Mouse (Mus musculus) cerebellum, adult 2 months (tissue): Measurements from ENCODE around the gene Gata2. TPM values are rescaled to one million over a fixed set of nuclear protein-coding genes. Genes with fewer than 3 reads are reported as not detected.

Experiments
- DNase-seq, 2 experiments: peaks; one replicate each; pipeline ENCODE4 v3.0.0; 2021
- H3K27ac ChIP-seq: fragments of 200-500 bp; 2 replicates; pipeline ENCODE4 v1.5.1; 2012; ENCODE audit warnings: low read length, control low read depth, inconsistent platforms; ENCODE audit not compliant: insufficient read depth
- H3K27me3 ChIP-seq: fragments of 200-500 bp; 2 replicates; pipeline ENCODE4 v1.6.1; 2012; ENCODE audit warnings: inconsistent platforms, mild to moderate bottlenecking, low read length, moderate library complexity; ENCODE audit not compliant: control insufficient read depth, insufficient read depth
- H3K4me1 ChIP-seq: fragments of 200-500 bp; 2 replicates; pipeline ENCODE4 v1.6.1; 2011; ENCODE audit warnings: low read length; ENCODE audit not compliant: control insufficient read depth, insufficient read depth
- H3K4me3 ChIP-seq: fragments of 200-500 bp; replicated peaks from 2 replicates; pipeline ENCODE3; 2011; ENCODE audit warnings: mild to moderate bottlenecking, low read depth, low read length, control low read depth; ENCODE audit not compliant: insufficient read depth
- CTCF ChIP-seq: fragments of 200-500 bp; IDR thresholded peaks from 2 replicates; pipeline ENCODE4 v1.5.1; 2011; ENCODE audit warnings: low read depth, mild to moderate bottlenecking, control low read depth, low read length, moderate library complexity, borderline replicate concordance; ENCODE audit not compliant: insufficient read depth
- POLR2A ChIP-seq: fragments of 200-500 bp; IDR thresholded peaks from 2 replicates; pipeline ENCODE4 v1.6.1; 2011; ENCODE audit warnings: low read length, control low read depth, borderline replicate concordance; ENCODE audit not compliant: insufficient read depth
- WGBS: fragments of 180-500 bp; shearing (Covaris S2); methylation state at CpG from one replicate; pipeline ENCODE4 v1.1.7; 2018; 5-methylcytosine and 5-hydroxymethylcytosine counted together
- polyA plus RNA-seq: library from polyadenylated mRNA; depleted of rRNA; stranded (reverse); fragments of >200 nt; gene quantifications from 2 replicates; pipeline ENCODE4 v1.2.3, GENCODE M21; 2012

The Gata2 gene
- polyA plus RNA-seq, 1 experiment = 6.6 TPM

DNA sequence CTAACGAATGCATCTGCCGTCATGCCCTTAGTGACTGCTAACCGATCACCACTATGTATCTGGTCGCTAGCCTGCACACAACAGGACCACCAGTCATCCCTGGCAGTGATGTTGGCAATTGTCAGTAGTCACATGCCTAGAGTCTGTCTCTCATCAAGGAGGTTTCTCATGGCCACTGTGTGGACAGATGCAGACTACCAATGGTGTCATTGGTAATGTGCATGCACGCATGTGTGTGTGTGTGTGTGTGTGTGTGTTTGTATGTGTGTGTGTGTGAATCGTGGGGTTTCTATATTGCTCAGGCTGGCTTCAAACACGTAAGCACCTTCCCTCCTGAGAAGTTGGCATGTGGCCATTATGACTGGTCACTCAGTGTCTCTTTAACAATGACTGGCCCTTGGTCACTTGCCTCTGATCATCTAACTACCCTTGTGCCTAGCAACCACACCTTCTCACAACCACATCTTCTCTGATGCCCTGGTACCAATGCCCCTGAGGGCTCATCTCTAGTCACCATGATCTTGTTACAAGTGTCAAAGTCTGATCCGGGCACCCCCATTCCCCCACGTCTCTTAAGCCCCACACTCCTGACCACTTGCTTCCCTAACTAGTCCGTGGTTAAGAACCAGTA is 13.8 kb downstream of the Gata2 start:
- TF ChIP-seq POLR2A (no peak), CTCF (no peak)
- WGBS = 71% methylated on average over 10 of the region's 10 CpGs
- H3K4me3 ChIP-seq = no peak overlapping the region
- no peak overlapping the region for H3K27ac ChIP-seq
- no peaks in the 10 kb centered on the region; the same call in 1 of the 2 replicates for H3K27me3 ChIP-seq
- no peak for DNase-seq
- H3K4me1 ChIP-seq = no peaks in the 10 kb centered on the region

DNA sequence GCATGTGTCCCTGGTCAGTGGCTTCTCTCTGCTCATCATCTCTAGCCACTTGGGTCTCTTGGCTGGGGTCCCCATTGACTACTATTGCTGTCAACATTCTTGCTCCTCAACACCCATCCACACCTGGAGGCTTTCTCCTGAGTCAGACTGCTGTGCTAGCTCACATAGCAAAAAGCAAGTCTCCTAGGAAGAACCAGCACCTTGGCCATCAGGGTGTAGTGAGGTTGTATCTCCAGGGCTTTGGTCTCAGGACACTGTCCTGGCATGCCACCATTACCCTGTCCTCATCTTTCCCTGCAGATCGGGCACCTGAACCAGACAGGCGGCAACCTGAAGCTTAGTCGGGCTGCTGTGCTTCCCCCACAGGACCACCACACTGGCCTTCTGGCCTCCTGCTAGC is 14.6 kb downstream of the Gata2 start:
- TF ChIP-seq CTCF (no peak), POLR2A (no peak)
- no peak overlapping the region for H3K4me3 ChIP-seq
- H3K27me3 ChIP-seq = no peaks in the 10 kb centered on the region; the same call in 1 of the 2 replicates
- 93% methylated on average over 3 of the region's 3 CpGs for WGBS
- H3K4me1 ChIP-seq = no peaks in the 10 kb centered on the region
- DNase-seq = no peak
- no peak overlapping the region for H3K27ac ChIP-seq

DNA sequence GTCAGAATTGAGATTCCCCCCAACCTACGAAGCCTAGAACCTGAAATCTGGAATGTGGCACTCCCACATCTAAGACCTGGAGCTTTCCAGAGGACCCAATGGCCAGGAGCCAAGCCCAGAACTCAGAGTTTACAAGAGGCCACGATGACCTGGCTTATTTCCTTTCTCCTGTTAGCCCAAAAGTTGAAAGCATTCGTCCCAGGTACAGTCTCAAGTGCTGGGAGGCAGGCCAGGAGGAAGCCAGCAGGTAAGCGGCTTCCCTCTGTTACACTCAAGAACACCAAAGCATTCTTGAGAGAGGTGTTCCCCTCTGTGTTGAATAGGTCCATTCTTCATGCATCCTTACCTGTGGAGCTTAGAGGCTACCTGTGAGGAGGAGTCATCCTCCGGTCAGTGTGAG is 15.8 kb downstream of the Gata2 start:
- TF ChIP-seq CTCF (no peak), POLR2A (no peak)
- H3K4me3 ChIP-seq = no peak overlapping the region
- H3K4me1 ChIP-seq = no peaks in the 10 kb centered on the region
- H3K27me3 ChIP-seq = no peaks in the 10 kb centered on the region
- DNase-seq = no peak
- WGBS = 82% methylated on average over 5 of the region's 5 CpGs
- H3K27ac ChIP-seq = no peak overlapping the region

DNA sequence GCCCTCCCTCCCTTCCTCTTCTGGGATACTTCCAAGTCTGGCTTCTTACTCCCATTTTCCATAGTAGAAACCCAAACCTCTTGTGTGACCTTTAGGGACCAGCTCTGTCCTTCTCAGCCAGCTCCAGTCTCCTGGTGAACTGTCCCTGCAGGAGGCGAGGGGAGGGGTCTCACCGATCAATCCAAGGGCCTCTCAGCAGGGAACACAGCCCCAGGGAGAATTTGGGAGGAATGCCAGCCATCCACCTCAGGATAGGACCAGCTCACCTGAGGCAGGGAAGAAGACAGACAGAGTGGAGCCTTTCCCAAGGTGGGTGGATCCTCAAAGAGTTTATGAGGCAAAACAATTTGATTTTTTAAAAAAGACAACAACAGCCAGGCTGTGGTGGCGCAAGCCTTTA is 16.5 kb downstream of the Gata2 start:
- WGBS = 54% methylated on average over 3 of the region's 3 CpGs
- DNase-seq = no peak
- TF ChIP-seq CTCF (no peak), POLR2A (no peak)

DNA sequence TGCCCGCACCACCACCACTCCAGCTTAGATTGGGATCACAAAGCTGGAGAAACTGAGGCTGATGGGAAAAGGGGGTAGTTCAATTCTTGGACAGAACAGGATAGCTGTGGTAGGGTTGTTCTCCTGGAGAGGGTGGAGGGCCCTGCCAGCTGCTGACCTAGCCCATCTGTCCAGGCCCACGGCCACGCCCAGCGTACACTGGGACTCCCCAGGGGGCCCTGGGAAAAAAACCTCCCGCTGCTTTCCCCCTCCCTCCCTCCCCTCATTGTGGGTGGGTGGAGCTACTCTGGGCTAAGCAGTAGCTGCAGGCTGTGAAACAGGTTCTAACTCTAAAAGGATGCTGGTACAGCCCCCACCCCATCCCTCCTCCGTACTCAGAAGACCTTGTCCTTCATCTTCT is 22.1 kb downstream of the Gata2 start:
- no peak overlapping the region for H3K4me3 ChIP-seq
- TF ChIP-seq CTCF (no peak), POLR2A (no peak)
- H3K27ac ChIP-seq = no peak overlapping the region
- no peaks in the 10 kb centered on the region for H3K27me3 ChIP-seq
- no peak for DNase-seq
- H3K4me1 ChIP-seq = 0 out of 2 replicates have a peak, but pooled peaks cover 2% of the 10 kb centered on the region
- 50% methylated on average over 6 of the region's 6 CpGs for WGBS

More for the DNA sequence above, 16.5 kb downstream of the Gata2 start:
- Histone ChIP-seq H3K27ac (no peak overlapping the region), H3K4me3 (no peak overlapping the region), H3K27me3 (no peaks in the 10 kb centered on the region), H3K4me1 (no peaks in the 10 kb centered on the region)

DNA sequence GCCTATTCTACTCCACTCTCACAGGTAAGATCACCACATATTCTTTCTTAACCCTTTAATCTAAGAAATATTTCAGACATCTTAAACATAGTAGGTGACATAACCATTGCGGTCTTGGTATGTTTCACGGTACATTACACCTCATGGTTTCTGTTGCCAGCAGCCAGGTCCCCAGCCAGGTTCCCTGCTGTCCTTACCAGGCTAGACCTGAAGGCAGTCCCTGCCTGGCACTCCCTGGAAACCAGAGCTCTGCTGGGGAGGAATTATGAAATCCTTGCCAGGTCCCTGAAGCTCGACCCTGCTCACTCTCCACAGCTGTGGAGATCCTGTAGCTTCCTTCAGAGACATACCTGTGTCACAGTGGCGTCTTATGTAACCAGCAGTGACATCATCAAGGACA is 22.5 kb downstream of the Gata2 start:
- H3K4me3 ChIP-seq = no peak overlapping the region
- 0 out of 2 replicates have a peak, but pooled peaks cover 2% of the 10 kb centered on the region for H3K4me1 ChIP-seq
- DNase-seq = no peak
- WGBS = 36% methylated on average over 4 of the region's 4 CpGs
- no peak for TF ChIP-seq CTCF
- TF ChIP-seq POLR2A = no peak
- no peaks in the 10 kb centered on the region for H3K27me3 ChIP-seq
- H3K27ac ChIP-seq = no peak overlapping the region

DNA sequence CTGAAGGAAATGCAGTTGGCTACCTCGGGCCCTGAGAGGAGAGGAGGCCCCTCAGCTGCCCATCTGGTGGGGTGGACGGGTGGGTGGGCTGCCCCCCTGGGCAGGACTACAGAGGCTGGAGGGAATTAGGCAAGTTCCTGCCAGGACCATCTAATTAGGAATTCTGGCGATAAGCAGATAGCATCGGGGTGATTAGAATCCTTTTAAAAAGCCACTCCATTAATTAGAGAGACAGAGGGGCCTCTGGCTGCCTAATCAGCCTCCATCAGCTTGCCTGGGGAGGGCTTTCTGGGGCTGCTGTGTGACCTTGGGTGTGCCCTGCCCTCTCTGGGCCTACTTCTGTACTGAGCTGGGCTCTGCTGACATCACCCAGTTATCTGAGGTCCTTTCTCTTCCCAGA is 25.4 kb downstream of the Gata2 start:
- H3K27me3 ChIP-seq = no peaks in the 10 kb centered on the region
- TF ChIP-seq CTCF (no peak), POLR2A (no peak)
- H3K4me1 ChIP-seq = 0 out of 2 replicates have a peak, but pooled peaks cover 2% of the 10 kb centered on the region
- WGBS = 34% methylated on average over 4 of the region's 4 CpGs
- no peak overlapping the region for H3K27ac ChIP-seq
- H3K4me3 ChIP-seq = no peak overlapping the region
- DNase-seq = no peak

DNA sequence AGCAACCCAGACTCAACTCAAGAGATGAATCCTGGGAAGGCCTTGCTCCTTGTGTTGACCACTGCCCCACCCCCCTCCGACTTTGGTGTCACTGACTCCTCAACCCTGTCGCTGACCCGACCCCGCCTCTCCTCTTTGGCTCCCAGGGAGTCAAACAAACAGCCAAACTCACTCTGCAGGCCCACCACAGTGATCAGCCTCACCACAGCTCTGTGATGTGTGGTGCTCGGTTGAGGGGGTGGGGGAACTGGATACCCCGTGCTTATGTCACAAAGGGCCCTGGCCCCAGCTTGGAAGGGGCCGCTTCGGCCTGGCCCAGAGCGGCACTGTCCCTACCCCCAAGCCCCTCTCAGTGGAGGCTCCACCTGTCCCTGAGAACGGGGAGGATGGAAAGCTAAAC is 28.3 kb downstream of the Gata2 start, which contains the start of gene Dnajb8:
Gene Dnajb8, plus strand, starts transcription at position 301 of the 400 bp plus-strand sequence.
- no peak for TF ChIP-seq CTCF
- no peak for TF ChIP-seq POLR2A
- no peaks in the 10 kb centered on the region for H3K27me3 ChIP-seq
- no peaks in the 10 kb centered on the region for H3K4me1 ChIP-seq
- no peak within 1 kb of the TSS for H3K27ac ChIP-seq
- DNase-seq = no peak
- H3K4me3 ChIP-seq = no peak within 1 kb of the TSS
- 58% methylated on average over 10 of the region's 10 CpGs for WGBS
